Mouse (Mus musculus): ENCODE measurements around the gene Cd81. TPM values are rescaled to one million over a fixed set of nuclear protein-coding genes. Genes with fewer than 3 reads are reported as not detected.

Gene Cd81
- total and polyA plus RNA-seq, 3 experiments = 105 to 133 TPM; not detected in 1

DNA sequence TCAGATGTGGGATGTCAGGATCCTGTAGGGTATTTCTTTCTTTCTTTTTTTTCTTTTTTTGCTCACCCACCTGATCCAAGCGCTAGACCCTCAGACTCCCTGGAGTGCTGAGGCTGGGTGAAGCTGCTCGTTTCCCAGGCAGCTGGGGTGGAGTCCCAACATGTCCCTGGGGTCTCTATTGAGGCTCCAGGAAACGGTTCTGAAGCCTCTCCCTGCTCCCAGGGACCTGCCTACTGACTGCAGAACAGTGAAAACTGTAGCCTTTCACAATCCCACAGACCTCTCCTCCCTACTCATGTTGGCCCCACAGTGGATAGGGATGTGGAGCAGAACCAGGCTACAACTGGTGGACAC lies 2.0 kb downstream of the Cd81 start:
- Histone ChIP-seq H3K4me1 (ENCODE audit: control insufficient read depth in 1 of 2, insufficient read depth in 2 of 2, low read length in 2 of 2) (peaks cover 43 to 63% of the 10 kb centered on the region in 2 experiments), H3K4me3 (ENCODE audit: control insufficient read depth in 1 of 2, insufficient read depth in 1 of 2, low read depth in 2 of 2, low read length in 2 of 2) (no peak overlapping the region), H3K9ac (ENCODE audit: control insufficient read depth, low read depth, low read length, poor library complexity, severe bottlenecking) (peak overlapping the region; percentile 15; the same call in 1 of the 2 replicates), H3K27ac (ENCODE audit: control insufficient read depth, low read depth, low read length) (peak overlapping the region; percentile 23; the same call in 1 of the 2 replicates), H3K27me3 (ENCODE audit: control insufficient read depth in 1 of 2, insufficient read depth in 2 of 2, low read length in 2 of 2) (no peaks in the 10 kb centered on the region), H3K9me3 (replicated peaks; ENCODE audit: insufficient read depth, low read length) (no peaks in the 10 kb centered on the region), H3K79me2 (ENCODE audit: control insufficient read depth, insufficient read depth, low read length, poor library complexity) (peaks cover 25% of the 10 kb centered on the region), H3K36me3 (ENCODE audit: control insufficient read depth in 1 of 2, insufficient read depth in 2 of 2, low read length in 2 of 2) (peaks cover 0 to 61% of the 10 kb centered on the region in 2 experiments; a peak in 2 of 4 replicates)
- no peak for DNase-seq (ENCODE audit: low read depth, low spot score)
- TF ChIP-seq RAD21 (IDR thresholded peaks at IDR 0.05; ENCODE audit: low read depth, low read length) (no peak), MAFK (IDR thresholded peaks at IDR 0.05; ENCODE audit: borderline replicate concordance, low read depth, low read length) (no peak)

- peaks cover 25% of the 10 kb centered on the region for H3K79me2 ChIP-seq (ENCODE audit: control insufficient read depth, insufficient read depth, low read length, poor library complexity)
- H3K27me3 ChIP-seq (ENCODE audit: control insufficient read depth in 1 of 2, insufficient read depth in 2 of 2, low read length in 2 of 2) = no peaks in the 10 kb centered on the region
- TF ChIP-seq POLR2A (IDR thresholded peaks at IDR 0.05; ENCODE audit: control insufficient read depth in 1 of 2, insufficient read depth in 1 of 2, low read depth in 1 of 2, low read length in 2 of 2, poor library complexity in 1 of 2) (no peak), NRF1 (IDR thresholded peaks at IDR 0.05; ENCODE audit: insufficient read depth, low read depth, low read length, poor library complexity, severe bottlenecking) (no peak), ZC3H11A (IDR thresholded peaks at IDR 0.05; ENCODE audit: low read depth, low read length) (no peak), ETS1 (IDR thresholded peaks at IDR 0.05; ENCODE audit: low read depth, low read length) (no peak), MAFK (IDR thresholded peaks at IDR 0.05; ENCODE audit: borderline replicate concordance, low read depth, low read length) (no peak), USF2 (IDR thresholded peaks at IDR 0.05; ENCODE audit: borderline replicate concordance in 1 of 2, insufficient read depth in 1 of 2, low read depth in 1 of 2, low read length in 2 of 2) (no peak), GATA1 (IDR thresholded peaks at IDR 0.05; ENCODE audit: low read depth, low read length) (no peak), CHD1 (IDR thresholded peaks at IDR 0.05; ENCODE audit: low read depth, low read length) (no peak), CHD2 (IDR thresholded peaks at IDR 0.05; ENCODE audit: low read length) (no peak), BHLHE40 (IDR thresholded peaks at IDR 0.05; ENCODE audit: borderline replicate concordance, low read depth, low read length) (no peak), USF1 (IDR thresholded peaks at IDR 0.05; ENCODE audit: low read depth, low read length) (no peak), TAL1 (IDR thresholded peaks at IDR 0.05; ENCODE audit: low read length) (no peak), MXI1 (IDR thresholded peaks at IDR 0.05; ENCODE audit: low read depth, low read length) (no peak)
- H3K36me3 ChIP-seq (ENCODE audit: control insufficient read depth in 1 of 2, insufficient read depth in 2 of 2, low read length in 2 of 2) = peaks cover 0 to 64% of the 10 kb centered on the region in 2 experiments; a peak in 2 of 4 replicates
- H3K9me3 ChIP-seq (replicated peaks; ENCODE audit: insufficient read depth, low read length) = no peaks in the 10 kb centered on the region
- H3K27ac ChIP-seq (ENCODE audit: control insufficient read depth, low read depth, low read length) = peak overlapping the region; percentile 23; the same call in 1 of the 2 replicates
- H3K9ac ChIP-seq (ENCODE audit: control insufficient read depth, low read depth, low read length, poor library complexity, severe bottlenecking) = peak overlapping the region; percentile 15; the same call in 1 of the 2 replicates
- H3K4me3 ChIP-seq (ENCODE audit: control insufficient read depth in 1 of 2, insufficient read depth in 1 of 2, low read depth in 2 of 2, low read length in 2 of 2) = no peak overlapping the region
- no peak for DNase-seq (ENCODE audit: low read depth, low spot score)
- peaks cover 45 to 66% of the 10 kb centered on the region in 2 experiments for H3K4me1 ChIP-seq (ENCODE audit: control insufficient read depth in 1 of 2, insufficient read depth in 2 of 2, low read length in 2 of 2)
These were observed 2.5 kb downstream of the Cd81 start for GRCm38 (mm10) chr7:143055001-143055400.

All from MEL (cell line).